Mouse (Mus musculus): ENCODE results near the gene Gm42742.
A peak's percentile ranks its signal among the peaks of the same experiment; 100 is the strongest.

Gm42742 gene

DNA sequence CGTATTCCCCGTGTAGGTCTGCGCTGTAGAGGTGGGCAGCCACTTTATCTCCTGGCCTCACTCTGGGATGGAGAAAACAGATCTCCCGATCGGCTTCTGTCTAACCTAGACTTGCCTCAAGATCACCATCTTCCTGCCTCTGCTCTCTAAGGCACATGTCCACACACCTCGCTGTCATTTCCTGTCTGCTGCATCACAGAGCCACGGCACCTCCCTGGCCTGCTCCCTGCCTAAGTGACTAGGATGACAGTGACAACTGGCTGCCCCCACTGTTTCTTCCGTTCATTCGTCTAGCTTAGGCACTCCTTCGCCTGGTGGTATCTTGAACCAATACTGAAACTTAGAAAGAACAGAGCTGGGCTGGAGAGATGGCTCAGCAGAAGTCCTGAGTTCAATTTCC lies 21.3 kb downstream of the Gm42742 start:
- DNase-seq (ENCODE audit: low spot score), result no peak

DNA sequence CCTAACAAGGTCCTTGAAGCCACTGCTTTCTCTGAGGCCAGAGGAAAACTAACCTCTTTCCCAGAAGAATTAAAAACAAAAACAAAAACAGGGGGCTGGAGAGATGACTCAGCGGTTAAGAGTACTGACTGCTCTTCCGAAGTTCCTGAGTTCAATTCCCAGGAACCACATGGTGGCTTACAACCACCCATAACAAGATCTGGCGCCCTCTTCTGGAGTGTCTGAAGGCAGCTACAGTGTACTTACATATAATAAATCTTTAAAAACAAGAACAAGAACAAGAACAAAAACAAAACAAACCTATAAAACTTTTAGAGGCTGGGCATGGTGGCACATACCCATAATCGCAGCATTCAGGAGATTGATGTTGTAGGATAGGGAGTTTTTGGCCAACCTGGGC lies 24.4 kb downstream of the Gm42742 start:
- no peak for DNase-seq (ENCODE audit: low spot score)

GRCm38 (mm10) chr7:126988816-126989215 lies 32.1 kb downstream of the Gm42742 start:
- no peak for DNase-seq (ENCODE audit: low spot score)

DNA sequence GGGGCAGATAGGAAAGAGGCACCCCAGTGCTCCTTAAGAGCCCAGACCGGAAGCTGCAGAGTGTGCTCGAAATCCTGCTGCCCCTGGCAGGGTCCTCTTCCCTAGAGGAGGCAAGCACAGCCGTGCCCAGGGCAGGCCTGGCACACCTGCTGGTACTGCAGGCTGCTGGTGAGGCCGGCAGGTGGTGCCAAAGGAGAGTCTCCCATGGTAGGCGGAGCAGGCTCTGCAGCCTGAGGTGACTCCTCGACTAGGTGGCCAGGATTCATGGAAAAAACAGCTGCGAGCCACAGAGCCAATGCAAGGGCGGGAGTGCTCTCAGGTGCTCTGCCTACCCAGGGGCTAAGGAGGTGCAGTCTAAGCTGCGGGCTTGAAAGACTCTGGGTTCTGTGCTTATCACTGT lies 34.6 kb downstream of the Gm42742 start:
- no peak for DNase-seq (ENCODE audit: low spot score)

DNA sequence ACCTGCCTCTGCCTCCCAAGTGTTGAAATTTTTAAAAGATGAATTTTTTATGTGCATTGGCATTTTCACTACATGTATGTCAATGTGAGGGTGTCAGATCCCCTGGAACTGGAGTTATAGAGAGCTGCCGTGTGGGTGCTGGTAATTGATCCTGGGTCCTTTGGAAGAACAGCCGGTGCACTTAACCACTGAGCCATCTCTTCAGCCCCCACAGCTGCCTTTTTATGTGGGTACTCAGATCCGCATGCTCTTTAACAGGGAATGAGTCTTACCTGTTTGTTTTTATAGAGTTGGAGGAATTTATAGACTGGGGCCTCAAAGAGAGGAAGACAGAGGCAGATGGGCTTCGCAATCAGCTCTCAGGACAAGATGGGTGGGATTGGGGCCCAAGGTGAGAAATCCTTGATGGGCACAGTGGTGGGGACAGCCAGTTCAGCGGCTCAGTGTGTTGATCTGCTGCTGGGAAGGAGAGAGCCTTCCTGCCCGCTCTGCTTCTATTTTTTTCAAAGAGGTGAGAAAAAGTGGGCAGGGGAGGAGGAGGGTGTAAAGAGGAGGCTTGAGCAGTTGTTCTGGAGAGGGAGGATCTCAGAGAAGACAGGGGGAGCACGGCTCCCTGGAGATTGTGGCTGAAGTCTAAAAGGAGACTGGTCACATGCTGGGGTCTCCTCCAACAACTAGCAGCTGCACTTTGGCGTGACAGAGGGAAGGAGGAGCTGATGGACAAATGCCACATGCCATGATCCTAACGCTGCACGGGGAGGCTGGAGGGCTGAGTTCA lies 36.0 kb downstream of the Gm42742 start:
- no peak for DNase-seq (ENCODE audit: low spot score)

- no peak for DNase-seq (ENCODE audit: low spot score)
Measured at GRCm38 (mm10) chr7:126983113-126983512, 37.8 kb downstream of the Gm42742 start.

- no peak for DNase-seq (ENCODE audit: low spot score)
Measured at GRCm38 (mm10) chr7:126982054-126982453, 38.8 kb downstream of the Gm42742 start.

GRCm38 (mm10) chr7:126981601-126982000 lies 39.3 kb downstream of the Gm42742 start:
- DNase-seq (ENCODE audit: low spot score), result no peak

- no peak for DNase-seq (ENCODE audit: low spot score)
Measured at GRCm38 (mm10) chr7:126978841-126979240, 42.1 kb downstream of the Gm42742 start.

GRCm38 (mm10) chr7:126976878-126977459 lies 43.9 kb downstream of the Gm42742 start:
- no peak for DNase-seq (ENCODE audit: low spot score)

GRCm38 (mm10) chr7:126975950-126976866 lies 44.7 kb downstream of the Gm42742 start, which contains the start of gene Cdiptos:
TSS of gene Cdiptos (minus strand) at chr7:126976098.
- peak; percentile 92 for DNase-seq (ENCODE audit: low spot score)

- DNase-seq (ENCODE audit: low spot score), result no peak
Measured at GRCm38 (mm10) chr7:126975893-126975949, 45.2 kb downstream of the Gm42742 start, which contains the start of gene Cdipt. TSS of gene Cdipt (plus strand) at chr7:126975914.

DNA sequence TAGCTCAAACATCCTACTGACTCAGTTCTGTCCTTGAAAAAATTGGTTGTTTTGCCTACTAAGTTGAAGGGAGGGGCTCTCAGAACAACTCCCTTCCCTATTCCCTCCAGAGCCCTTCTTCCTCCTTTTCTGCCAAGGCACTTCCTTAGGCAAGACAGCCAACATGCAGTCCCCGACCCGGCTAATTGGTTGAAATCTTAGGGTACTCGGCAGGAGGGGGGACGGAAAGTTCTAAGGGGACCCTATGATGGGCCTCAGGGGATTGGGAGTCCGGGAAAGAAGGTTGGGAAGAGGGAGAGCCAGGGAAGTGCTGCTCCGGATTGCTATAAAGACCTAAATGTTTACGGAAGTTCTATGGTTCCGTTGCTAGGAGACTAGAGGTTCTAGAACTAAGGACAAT lies 45.4 kb downstream of the Gm42742 start:
- DNase-seq (ENCODE audit: low spot score), result no peak

GRCm38 (mm10) chr7:126967361-126967760 lies 53.5 kb downstream of the Gm42742 start:
- DNase-seq (ENCODE audit: low spot score), result no peak

DNA sequence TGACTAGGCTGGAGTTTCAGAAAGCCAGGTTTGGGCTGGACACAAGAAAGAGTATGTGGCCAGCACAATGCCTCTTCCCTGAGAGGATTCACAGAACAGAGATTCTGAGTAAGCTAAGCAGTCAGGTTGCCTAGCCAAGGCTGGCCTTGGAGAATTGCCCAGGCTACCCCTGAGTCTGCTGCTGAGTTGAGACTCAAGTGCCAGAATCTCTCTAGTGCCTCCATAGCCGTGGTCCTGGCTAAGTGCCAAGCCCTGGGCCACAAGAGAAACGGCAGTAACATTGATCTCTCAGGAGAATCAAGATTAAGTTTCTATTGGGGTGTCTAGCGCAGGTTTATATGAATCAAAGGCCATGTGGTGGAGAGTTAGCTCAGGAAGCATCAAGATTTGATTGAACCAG lies 55.3 kb downstream of the Gm42742 start:
- no peak for DNase-seq (ENCODE audit: low spot score)
